Mouse (Mus musculus): ENCODE measurements around the gene Rgs10. TPM values are rescaled to one million over a fixed set of nuclear protein-coding genes. Genes with fewer than 3 reads are reported as not detected.

Rgs10 gene
- total and polyA plus RNA-seq, 3 experiments: 5.0 to 14.3 (median 9.8) TPM

DNA sequence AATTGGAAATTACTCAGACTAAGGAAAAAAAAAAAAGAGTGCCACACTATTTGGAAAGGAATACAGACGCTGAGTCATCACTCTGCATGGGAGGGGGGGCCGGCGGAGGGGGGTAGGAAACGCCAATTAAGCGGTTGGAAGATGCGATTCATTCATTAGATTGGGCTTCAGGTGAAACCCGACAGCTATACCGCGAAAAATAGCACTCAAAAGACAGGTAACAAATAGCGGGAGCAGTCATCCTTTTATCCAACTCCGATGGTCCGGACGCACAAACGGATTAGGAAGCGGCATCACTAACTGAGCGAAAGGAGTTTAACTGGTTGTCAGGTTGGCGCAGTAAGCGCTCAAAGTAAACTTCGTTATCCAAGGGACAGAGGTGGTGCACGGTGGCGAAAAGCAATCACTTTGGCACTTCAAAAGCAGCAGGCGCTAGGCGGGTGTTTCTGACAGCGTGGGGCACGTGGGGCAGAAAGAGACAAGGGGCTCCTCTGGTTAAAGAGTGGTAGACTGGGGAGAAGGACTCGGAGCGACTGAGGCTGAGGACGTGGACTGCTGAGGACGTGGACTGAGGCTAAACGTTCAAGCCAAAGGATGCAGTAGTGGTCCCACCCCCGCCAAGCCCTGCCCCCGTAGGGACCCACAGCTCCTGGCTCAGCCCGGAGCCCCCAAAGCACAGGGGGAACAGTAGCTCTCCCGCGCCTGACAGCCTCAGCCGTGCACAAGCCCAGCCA, 41.7 kb upstream of the Rgs10 start:
- peaks cover 9% of the 10 kb centered on the region for H3K36me3 ChIP-seq (ENCODE audit: control insufficient read depth, insufficient read depth, low read length)
- H3K27me3 ChIP-seq (ENCODE audit: control insufficient read depth, insufficient read depth, low read length): no peaks in the 10 kb centered on the region
- TF ChIP-seq CTCF (IDR thresholded peaks at IDR 0.05) (no peak), POLR2A (IDR thresholded peaks at IDR 0.05; ENCODE audit: insufficient read depth, low read depth, low read length) (no peak), EP300 (IDR thresholded peaks at IDR 0.05; ENCODE audit: insufficient read depth, low read depth, low read length) (no peak)
- H3K4me1 ChIP-seq (ENCODE audit: control insufficient read depth, insufficient read depth, low read length): peaks cover 5% of the 10 kb centered on the region
- H3K4me3 ChIP-seq: peak overlapping the region; percentile 57
- peak; percentile 49 to 64 for DNase-seq
- H3K9ac ChIP-seq (ENCODE audit: low read depth, low read length): peak overlapping the region; percentile 81
- under 1% methylated on average over 36 of the region's 36 CpGs for WGBS
- peak overlapping the region; percentile 100 for H3K27ac ChIP-seq
- no peaks in the 10 kb centered on the region; the same call in 1 of the 2 replicates for H3K79me2 ChIP-seq (replicated peaks; ENCODE audit: control insufficient read depth, insufficient read depth, low read length)
- intact Hi-C loops (cut with DNase I): loop anchor here (2.0 to 5.0 kb wide), 4 partner anchors 41 to 223 kb away; partner anchors contain the start of genes 9130023H24Rik, Armc5, Bag3 and Inpp5f

DNA sequence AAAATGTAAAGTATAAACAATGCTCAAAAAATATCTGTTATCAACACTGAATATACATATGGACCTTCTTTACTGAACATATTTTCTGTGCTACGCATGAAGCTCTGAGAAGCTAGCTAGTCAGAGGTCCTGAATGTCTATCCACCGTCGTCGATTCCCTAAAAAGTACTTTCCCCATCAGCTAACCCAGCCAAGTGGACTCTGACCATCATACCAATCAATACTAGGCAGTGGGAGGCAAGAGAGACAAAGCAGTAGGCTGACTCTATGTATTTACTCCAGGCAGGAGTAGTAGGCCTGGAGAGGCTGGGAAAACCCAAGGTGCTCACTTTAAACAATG, 41.2 kb upstream of the Rgs10 start:
- no peak overlapping the region; the same call in 1 of the 2 replicates for H3K9ac ChIP-seq (ENCODE audit: low read depth, low read length)
- no peaks in the 10 kb centered on the region; the same call in 1 of the 2 replicates for H3K79me2 ChIP-seq (replicated peaks; ENCODE audit: control insufficient read depth, insufficient read depth, low read length)
- no peak for TF ChIP-seq CTCF (IDR thresholded peaks at IDR 0.05)
- no peak for TF ChIP-seq EP300 (IDR thresholded peaks at IDR 0.05; ENCODE audit: insufficient read depth, low read depth, low read length)
- no peak for TF ChIP-seq POLR2A (IDR thresholded peaks at IDR 0.05; ENCODE audit: insufficient read depth, low read depth, low read length)
- peak overlapping the region; percentile 57 for H3K4me3 ChIP-seq
- 15% methylated on average over 4 of the region's 4 CpGs for WGBS
- no peak for DNase-seq
- intact Hi-C loops (cut with DNase I): loop anchor here (2.0 to 5.0 kb wide), 4 partner anchors 41 to 222 kb away; partner anchors contain the start of genes 9130023H24Rik, Armc5, Bag3 and Inpp5f
- H3K27me3 ChIP-seq (ENCODE audit: control insufficient read depth, insufficient read depth, low read length): no peaks in the 10 kb centered on the region
- H3K27ac ChIP-seq: no peak overlapping the region; the same call in 1 of the 2 replicates
- H3K4me1 ChIP-seq (ENCODE audit: control insufficient read depth, insufficient read depth, low read length): peaks cover 5% of the 10 kb centered on the region
- H3K36me3 ChIP-seq (ENCODE audit: control insufficient read depth, insufficient read depth, low read length): peaks cover 9% of the 10 kb centered on the region

DNA sequence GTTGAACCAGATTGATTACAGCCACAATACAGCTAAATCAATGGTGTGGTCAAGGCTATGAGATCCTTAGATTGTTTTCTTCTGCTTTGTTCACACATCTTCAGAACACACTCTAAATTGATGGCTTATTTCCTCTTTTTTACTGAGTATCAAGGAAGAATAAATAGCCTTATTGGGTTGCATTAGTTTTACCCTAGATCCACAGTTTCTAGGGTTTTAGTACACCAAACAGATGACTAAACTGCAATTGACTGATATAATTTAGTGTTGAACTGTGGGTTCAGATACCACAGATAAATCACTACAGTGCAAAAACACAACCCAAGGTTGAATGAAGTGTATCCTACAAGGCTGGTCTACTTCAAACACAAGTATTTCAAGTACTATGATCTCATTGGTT, 39.5 kb upstream of the Rgs10 start:
- Histone ChIP-seq H3K36me3 (ENCODE audit: control insufficient read depth, insufficient read depth, low read length) (peaks cover 13% of the 10 kb centered on the region), H3K4me3 (no peak overlapping the region), H3K27me3 (ENCODE audit: control insufficient read depth, insufficient read depth, low read length) (no peaks in the 10 kb centered on the region), H3K79me2 (replicated peaks; ENCODE audit: control insufficient read depth, insufficient read depth, low read length) (no peaks in the 10 kb centered on the region; the same call in 1 of the 2 replicates), H3K9ac (ENCODE audit: low read depth, low read length) (no peak overlapping the region), H3K4me1 (ENCODE audit: control insufficient read depth, insufficient read depth, low read length) (peaks cover 5% of the 10 kb centered on the region), H3K27ac (no peak overlapping the region)
- TF ChIP-seq POLR2A (IDR thresholded peaks at IDR 0.05; ENCODE audit: insufficient read depth, low read depth, low read length): no peak
- no peak for DNase-seq
- intact Hi-C loops (cut with DNase I): no loop called here

DNA sequence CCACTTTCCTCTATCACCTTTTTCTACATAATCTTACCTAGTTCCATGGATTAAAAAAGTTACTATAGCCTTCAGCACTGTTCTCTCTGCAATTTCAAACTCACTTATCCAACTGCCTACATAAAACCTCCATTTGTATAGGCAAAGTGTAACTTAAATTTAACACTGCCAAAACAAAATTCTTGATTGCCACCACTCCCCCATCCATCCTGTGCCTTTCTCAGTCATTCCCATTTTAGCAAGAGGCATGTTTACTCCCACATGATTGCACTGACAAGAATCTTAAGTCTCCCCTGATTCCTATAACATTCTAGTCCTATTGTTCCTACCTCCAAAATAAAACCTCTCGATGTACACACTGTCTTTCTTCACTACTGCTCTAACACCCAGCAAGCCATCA, 34.2 kb upstream of the Rgs10 start:
- TF ChIP-seq POLR2A (IDR thresholded peaks at IDR 0.05; ENCODE audit: insufficient read depth, low read depth, low read length): no peak
- no peak for TF ChIP-seq EP300 (IDR thresholded peaks at IDR 0.05; ENCODE audit: insufficient read depth, low read depth, low read length)
- TF ChIP-seq CTCF (IDR thresholded peaks at IDR 0.05): no peak
- Histone ChIP-seq H3K4me3 (no peak overlapping the region), H3K36me3 (ENCODE audit: control insufficient read depth, insufficient read depth, low read length) (peaks cover 11% of the 10 kb centered on the region), H3K27ac (no peak overlapping the region), H3K9ac (ENCODE audit: low read depth, low read length) (no peak overlapping the region), H3K27me3 (ENCODE audit: control insufficient read depth, insufficient read depth, low read length) (no peaks in the 10 kb centered on the region), H3K79me2 (replicated peaks; ENCODE audit: control insufficient read depth, insufficient read depth, low read length) (no peaks in the 10 kb centered on the region), H3K4me1 (ENCODE audit: control insufficient read depth, insufficient read depth, low read length) (no peaks in the 10 kb centered on the region)
- DNase-seq: no peak
- 83% methylated on average over 1 of the region's 1 CpGs for WGBS
- intact Hi-C loops (cut with DNase I): no loop called here

DNA sequence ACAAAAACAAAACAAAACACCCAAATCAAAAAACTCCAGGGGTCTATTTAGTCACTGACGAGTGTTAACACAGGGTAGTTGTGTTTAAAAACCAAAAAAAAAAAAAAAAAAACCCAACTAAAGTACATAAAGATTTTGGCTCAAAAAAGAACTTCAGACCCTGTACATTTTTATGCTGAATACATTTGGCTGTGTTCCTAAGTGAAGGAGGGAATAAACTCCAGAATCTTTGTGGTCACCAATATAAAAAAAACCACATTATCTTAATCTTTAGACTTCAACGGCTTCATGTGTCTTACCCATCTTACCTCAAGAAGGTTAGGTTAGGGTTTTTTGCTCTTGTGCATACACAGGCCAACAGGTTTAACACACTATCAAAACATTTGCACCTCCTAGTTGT, 22.0 kb upstream of the Rgs10 start:
- Histone ChIP-seq H3K4me1 (ENCODE audit: control insufficient read depth, insufficient read depth, low read length) (no peaks in the 10 kb centered on the region), H3K36me3 (ENCODE audit: control insufficient read depth, insufficient read depth, low read length) (no peaks in the 10 kb centered on the region; the same call in 1 of the 2 replicates), H3K27ac (no peak overlapping the region), H3K4me3 (no peak overlapping the region), H3K79me2 (replicated peaks; ENCODE audit: control insufficient read depth, insufficient read depth, low read length) (no peaks in the 10 kb centered on the region), H3K9ac (ENCODE audit: low read depth, low read length) (no peak overlapping the region), H3K27me3 (ENCODE audit: control insufficient read depth, insufficient read depth, low read length) (no peaks in the 10 kb centered on the region)
- no peak for DNase-seq
- WGBS: 75% methylated on average over 2 of the region's 2 CpGs
- intact Hi-C loops (cut with DNase I): no loop called here
- TF ChIP-seq CTCF (IDR thresholded peaks at IDR 0.05): no peak

DNA sequence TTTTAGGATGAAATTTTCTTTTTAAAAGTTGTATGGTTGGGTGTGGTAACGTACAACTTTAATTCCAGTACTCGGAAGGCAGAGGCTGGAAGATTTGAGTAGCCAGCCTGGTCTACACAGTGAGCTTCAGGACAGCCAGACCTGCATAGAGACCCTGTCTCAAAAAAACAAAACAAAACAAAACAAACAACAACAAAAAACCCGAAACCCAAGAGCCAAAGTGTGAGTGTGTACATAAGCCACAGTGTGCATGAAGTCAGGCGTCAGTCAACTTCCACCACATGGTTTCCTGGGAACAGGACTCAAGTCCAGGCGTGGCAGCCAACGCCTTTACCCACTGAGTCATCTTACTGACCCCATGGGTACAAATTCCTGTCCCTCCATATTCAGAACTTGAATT, 20.7 kb upstream of the Rgs10 start:
- Histone ChIP-seq H3K27me3 (ENCODE audit: control insufficient read depth, insufficient read depth, low read length) (no peaks in the 10 kb centered on the region), H3K9ac (ENCODE audit: low read depth, low read length) (no peak overlapping the region), H3K79me2 (replicated peaks; ENCODE audit: control insufficient read depth, insufficient read depth, low read length) (no peaks in the 10 kb centered on the region), H3K27ac (no peak overlapping the region), H3K4me1 (ENCODE audit: control insufficient read depth, insufficient read depth, low read length) (no peaks in the 10 kb centered on the region), H3K4me3 (no peak overlapping the region), H3K36me3 (ENCODE audit: control insufficient read depth, insufficient read depth, low read length) (no peaks in the 10 kb centered on the region; the same call in 1 of the 2 replicates)
- TF ChIP-seq CTCF (IDR thresholded peaks at IDR 0.05): no peak
- no peak for TF ChIP-seq POLR2A (IDR thresholded peaks at IDR 0.05; ENCODE audit: insufficient read depth, low read depth, low read length)
- TF ChIP-seq EP300 (IDR thresholded peaks at IDR 0.05; ENCODE audit: insufficient read depth, low read depth, low read length): no peak
- no peak for DNase-seq
- 92% methylated on average over 6 of the region's 6 CpGs for WGBS
- intact Hi-C loops (cut with DNase I): no loop called here

Measured in heart, adult 2 months (tissue).